Mouse (Mus musculus) embryonic facial prominence, embryonic 12.5 days (tissue): ENCODE results near the gene Srrm1. TPM values are rescaled to one million over a fixed set of nuclear protein-coding genes. Genes with fewer than 3 reads are reported as not detected.

Source experiments
- ATAC-seq: fragments of 200-750 bp; cut with Nextera tagmentation; 2 replicates; pipeline ENCODE4 v1.8.0; 2017; ENCODE audit not compliant: insufficient number of reproducible peaks, insufficient read depth, low FRiP score, low TSS enrichment
- H3K27ac ChIP-seq: fragments of 300-500 bp; sonication (generic); 2 replicates; pipeline ENCODE4 v1.5.1; 2016; ENCODE audit warnings: mild to moderate bottlenecking
- H3K27me3 ChIP-seq: fragments of 300-500 bp; sonication (generic); 2 replicates; pipeline ENCODE4 v1.6.1; 2016; ENCODE audit warnings: mild to moderate bottlenecking, moderate library complexity
- H3K36me3 ChIP-seq: fragments of 300-500 bp; sonication (generic); 2 replicates; pipeline ENCODE4 v1.6.1; 2016; ENCODE audit warnings: mild to moderate bottlenecking
- H3K4me1 ChIP-seq: fragments of 300-500 bp; sonication (generic); 2 replicates; pipeline ENCODE4 v1.6.1; 2016
- H3K4me2 ChIP-seq: fragments of 300-500 bp; sonication (generic); replicated peaks from 2 replicates; pipeline ENCODE4 v1.6.1; 2016; ENCODE audit warnings: mild to moderate bottlenecking, moderate library complexity
- H3K4me3 ChIP-seq: fragments of 300-500 bp; sonication (generic); 2 replicates; pipeline ENCODE4 v1.5.1; 2016; ENCODE audit warnings: mild to moderate bottlenecking
- H3K9ac ChIP-seq: fragments of 300-500 bp; sonication (generic); 2 replicates; pipeline ENCODE4 v1.6.1; 2016; ENCODE audit warnings: mild to moderate bottlenecking, moderate library complexity
- H3K9me3 ChIP-seq: fragments of 300-500 bp; sonication (generic); 2 replicates; pipeline ENCODE4 v1.6.1; 2016; ENCODE audit warnings: mild to moderate bottlenecking, moderate library complexity
- WGBS: fragments of 180-500 bp; shearing (Covaris S2); methylation state at CpG from one replicate; pipeline ENCODE4 v1.1.7; 2016; 5-methylcytosine and 5-hydroxymethylcytosine counted together
- polyA plus RNA-seq: library from polyadenylated mRNA; unstranded; fragments of >200 nt; fragmentation: Nextera tagmentation; extraction: Ambion mirVana; gene quantifications from 2 replicates; pipeline ENCODE4 v1.2.1, GENCODE M21; 2016

Srrm1 gene
- 257 and 276 TPM in 2 replicates for polyA plus RNA-seq

GRCm38 (mm10) chr4:135353066-135353793 is at the start of gene Srrm1:
Gene Srrm1 (minus strand): TSS chr4:135353321.
- ATAC-seq: peak; percentile 92
- Histone ChIP-seq H3K9me3 (no peaks in the 10 kb centered on the region), H3K36me3 (peaks cover 10% of the 10 kb centered on the region; the same call in 1 of the 2 replicates), H3K4me2 (peak within 1 kb of the TSS; percentile 86), H3K4me1 (peaks cover 17% of the 10 kb centered on the region), H3K27ac (peak within 1 kb of the TSS; percentile 95), H3K27me3 (no peaks in the 10 kb centered on the region), H3K9ac (peak within 1 kb of the TSS; percentile 98), H3K4me3 (peak within 1 kb of the TSS; percentile 97)
- WGBS: under 1% methylated on average over 69 of the region's 69 CpGs

DNA sequence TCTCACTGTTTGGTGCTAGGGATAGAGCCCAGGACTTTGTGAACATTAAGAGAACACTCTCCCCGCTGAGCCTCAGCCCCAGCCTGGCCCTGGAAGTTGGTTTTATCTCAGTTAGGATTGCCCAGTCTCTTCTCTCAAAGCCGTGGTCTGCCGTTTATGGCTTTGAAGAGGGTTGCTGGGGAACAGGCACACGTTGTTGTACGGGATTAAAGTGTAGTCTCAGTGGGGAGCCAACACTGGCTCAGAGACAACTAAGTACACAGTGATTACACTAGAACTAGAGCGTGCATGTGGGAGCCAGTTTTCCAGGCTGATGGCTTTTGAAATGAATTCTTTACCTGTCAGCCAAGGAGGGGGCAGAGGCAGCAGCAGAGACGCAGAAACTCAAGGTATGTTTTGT is 48.8 kb upstream of the Srrm1 start:
- Histone ChIP-seq H3K27me3 (peaks cover 37% of the 10 kb centered on the region), H3K4me2 (no peak overlapping the region), H3K9ac (no peak overlapping the region), H3K4me3 (no peak overlapping the region), H3K36me3 (no peaks in the 10 kb centered on the region), H3K9me3 (no peaks in the 10 kb centered on the region), H3K27ac (no peak overlapping the region), H3K4me1 (peaks cover 6% of the 10 kb centered on the region; the same call in 1 of the 2 replicates)
- WGBS: 36% methylated on average over 7 of the region's 7 CpGs
- ATAC-seq: no peak

DNA sequence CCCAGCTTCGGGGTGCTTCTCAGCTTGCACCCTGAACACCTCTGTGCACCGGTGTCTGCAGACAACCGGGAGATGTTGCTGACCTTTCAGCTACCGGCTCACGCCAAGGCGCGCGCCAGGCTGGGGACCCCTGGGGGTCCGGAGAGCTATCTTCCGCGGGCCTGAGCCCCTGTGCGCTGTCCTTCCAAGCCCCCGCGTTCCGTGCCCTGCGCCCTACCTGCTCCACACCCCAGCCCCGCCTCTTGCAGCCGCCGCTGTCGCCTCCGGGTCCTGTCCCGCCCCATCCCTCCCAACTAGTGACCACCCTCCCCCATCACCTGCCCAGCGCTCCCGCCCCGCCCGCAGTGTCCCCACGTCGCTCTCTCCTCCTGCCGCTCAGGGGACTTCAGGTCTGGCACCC is 44.9 kb upstream of the Srrm1 start, which contains the start of gene Ncmap:
TSS of gene Ncmap (minus strand) at position 237 of the 400 bp plus-strand sequence.
- Histone ChIP-seq H3K27ac (no peak within 1 kb of the TSS), H3K27me3 (peaks cover 52% of the 10 kb centered on the region)

GRCm38 (mm10) chr4:135397551-135397950 is 44.4 kb upstream of the Srrm1 start:
- peaks cover 4% of the 10 kb centered on the region; the same call in 1 of the 2 replicates for H3K9me3 ChIP-seq
- H3K4me3 ChIP-seq: peak overlapping the region; percentile 35
- peak overlapping the region; percentile 46; the same call in 1 of the 2 replicates for H3K9ac ChIP-seq
- H3K27me3 ChIP-seq: peaks cover 52% of the 10 kb centered on the region
- ATAC-seq: no peak
- peaks cover 6% of the 10 kb centered on the region; the same call in 1 of the 2 replicates for H3K4me1 ChIP-seq
- 3% methylated on average over 16 of the region's 16 CpGs for WGBS
- H3K4me2 ChIP-seq: peak overlapping the region; percentile 63
- no peaks in the 10 kb centered on the region for H3K36me3 ChIP-seq
- no peak overlapping the region for H3K27ac ChIP-seq

More for the DNA sequence above, 44.9 kb upstream of the Srrm1 start, which contains the start of gene Ncmap:
- Histone ChIP-seq H3K4me2 (peak within 1 kb of the TSS; percentile 63), H3K4me3 (peak within 1 kb of the TSS; percentile 35), H3K4me1 (peaks cover 6% of the 10 kb centered on the region; the same call in 1 of the 2 replicates), H3K9me3 (peaks cover under 1% of the 10 kb centered on the region; the same call in 1 of the 2 replicates), H3K36me3 (no peaks in the 10 kb centered on the region), H3K9ac (peak within 1 kb of the TSS; percentile 46)
- under 1% methylated on average over 29 of the region's 29 CpGs for WGBS
- no peak for ATAC-seq

GRCm38 (mm10) chr4:135396303-135396702 is 43.2 kb upstream of the Srrm1 start:
- Histone ChIP-seq H3K27ac (no peak overlapping the region), H3K9ac (no peak overlapping the region), H3K4me1 (peaks cover 6% of the 10 kb centered on the region), H3K9me3 (peaks cover 4% of the 10 kb centered on the region; the same call in 1 of the 2 replicates), H3K4me3 (no peak overlapping the region), H3K27me3 (peaks cover 52% of the 10 kb centered on the region), H3K36me3 (no peaks in the 10 kb centered on the region), H3K4me2 (no peak overlapping the region)
- no peak for ATAC-seq
- WGBS: 79% methylated on average over 5 of the region's 5 CpGs

GRCm38 (mm10) chr4:135395375-135395774 is 42.3 kb upstream of the Srrm1 start:
- H3K9ac ChIP-seq: no peak overlapping the region
- H3K9me3 ChIP-seq: peaks cover 4% of the 10 kb centered on the region; the same call in 1 of the 2 replicates
- no peak overlapping the region for H3K4me2 ChIP-seq
- peaks cover 6% of the 10 kb centered on the region for H3K4me1 ChIP-seq
- ATAC-seq: no peak
- no peak overlapping the region for H3K4me3 ChIP-seq
- H3K27ac ChIP-seq: no peak overlapping the region
- WGBS: 86% methylated on average over 4 of the region's 4 CpGs
- H3K36me3 ChIP-seq: no peaks in the 10 kb centered on the region
- peaks cover 44% of the 10 kb centered on the region for H3K27me3 ChIP-seq

DNA sequence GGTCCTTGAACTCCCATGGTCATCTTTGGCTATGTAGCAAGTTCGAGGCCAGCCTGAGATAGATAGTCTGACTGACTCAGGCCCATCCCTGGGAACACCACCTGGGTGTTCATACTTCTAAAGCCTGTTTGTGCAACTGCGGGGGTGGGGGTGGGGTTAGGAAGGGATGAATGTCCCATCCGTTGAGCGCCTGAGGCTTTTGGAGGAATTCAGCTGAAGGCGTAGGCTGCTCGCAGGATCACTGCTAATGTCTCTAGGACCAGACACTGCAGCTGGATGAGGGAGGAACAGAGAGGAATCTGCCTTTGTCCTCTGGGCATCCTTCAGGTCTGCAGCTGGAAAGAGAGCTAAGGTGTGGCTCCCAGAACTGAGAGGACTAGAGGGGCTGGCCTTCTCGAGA is 41.5 kb upstream of the Srrm1 start:
- peaks cover 4% of the 10 kb centered on the region; the same call in 1 of the 2 replicates for H3K9me3 ChIP-seq
- no peaks in the 10 kb centered on the region for H3K36me3 ChIP-seq
- peaks cover 42% of the 10 kb centered on the region for H3K27me3 ChIP-seq
- H3K27ac ChIP-seq: no peak overlapping the region
- H3K9ac ChIP-seq: no peak overlapping the region
- H3K4me3 ChIP-seq: no peak overlapping the region
- H3K4me2 ChIP-seq: no peak overlapping the region
- 70% methylated on average over 7 of the region's 7 CpGs for WGBS
- peaks cover 6% of the 10 kb centered on the region for H3K4me1 ChIP-seq
- no peak for ATAC-seq

GRCm38 (mm10) chr4:135393381-135393780 is 40.3 kb upstream of the Srrm1 start:
- no peak for ATAC-seq
- H3K27me3 ChIP-seq: peaks cover 30% of the 10 kb centered on the region
- peaks cover 6% of the 10 kb centered on the region for H3K4me1 ChIP-seq
- WGBS: 69% methylated on average over 6 of the region's 6 CpGs
- H3K36me3 ChIP-seq: no peaks in the 10 kb centered on the region
- peaks cover 4% of the 10 kb centered on the region; the same call in 1 of the 2 replicates for H3K9me3 ChIP-seq
- H3K27ac ChIP-seq: no peak overlapping the region
- no peak overlapping the region for H3K9ac ChIP-seq
- H3K4me3 ChIP-seq: no peak overlapping the region
- H3K4me2 ChIP-seq: no peak overlapping the region

DNA sequence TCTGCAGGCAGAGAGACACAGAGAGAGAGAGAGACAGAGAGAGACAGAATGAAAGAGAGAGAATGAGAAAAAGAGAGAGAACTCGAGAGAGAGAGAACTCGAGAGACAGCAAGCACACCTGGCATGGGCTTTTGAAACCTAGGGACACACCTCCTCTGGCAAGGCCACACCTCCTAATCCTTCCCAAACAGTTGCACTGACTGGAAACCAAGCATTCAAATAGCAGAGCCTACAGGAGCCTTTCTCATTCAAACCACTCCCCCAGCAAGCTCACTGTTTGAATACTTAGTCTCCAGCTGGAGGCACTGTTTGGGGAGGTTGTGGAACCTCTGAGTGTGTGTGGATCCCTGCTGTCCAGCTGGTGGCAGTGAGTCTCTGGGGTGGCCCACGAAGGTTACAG is 39.7 kb upstream of the Srrm1 start:
- H3K9ac ChIP-seq: no peak overlapping the region
- H3K4me1 ChIP-seq: peaks cover 5% of the 10 kb centered on the region
- H3K9me3 ChIP-seq: peaks cover 4% of the 10 kb centered on the region; the same call in 1 of the 2 replicates
- no peak overlapping the region for H3K4me3 ChIP-seq
- 80% methylated on average over 3 of the region's 3 CpGs for WGBS
- no peak overlapping the region for H3K4me2 ChIP-seq
- ATAC-seq: no peak
- H3K27me3 ChIP-seq: peaks cover 24% of the 10 kb centered on the region
- H3K36me3 ChIP-seq: no peaks in the 10 kb centered on the region
- H3K27ac ChIP-seq: no peak overlapping the region

- Histone ChIP-seq H3K9ac (no peak overlapping the region), H3K4me3 (no peak overlapping the region), H3K4me1 (no peaks in the 10 kb centered on the region; the same call in 1 of the 2 replicates), H3K27me3 (peaks cover 8% of the 10 kb centered on the region; the same call in 1 of the 2 replicates), H3K27ac (no peak overlapping the region), H3K9me3 (peaks cover 4% of the 10 kb centered on the region; the same call in 1 of the 2 replicates), H3K36me3 (no peaks in the 10 kb centered on the region), H3K4me2 (no peak overlapping the region)
- ATAC-seq: no peak
- WGBS: 76% methylated on average over 6 of the region's 6 CpGs
Measured at GRCm38 (mm10) chr4:135391014-135391413, 37.9 kb upstream of the Srrm1 start.

GRCm38 (mm10) chr4:135385614-135386013 is 32.5 kb upstream of the Srrm1 start:
- Histone ChIP-seq H3K4me3 (no peak overlapping the region), H3K27ac (no peak overlapping the region), H3K27me3 (peaks cover 4% of the 10 kb centered on the region; the same call in 1 of the 2 replicates), H3K9ac (no peak overlapping the region), H3K4me2 (no peak overlapping the region), H3K9me3 (no peaks in the 10 kb centered on the region), H3K36me3 (no peaks in the 10 kb centered on the region), H3K4me1 (no peaks in the 10 kb centered on the region)
- 41% methylated on average over 10 of the region's 10 CpGs for WGBS
- peak; percentile 43; the same call in 1 of the 2 replicates for ATAC-seq

DNA sequence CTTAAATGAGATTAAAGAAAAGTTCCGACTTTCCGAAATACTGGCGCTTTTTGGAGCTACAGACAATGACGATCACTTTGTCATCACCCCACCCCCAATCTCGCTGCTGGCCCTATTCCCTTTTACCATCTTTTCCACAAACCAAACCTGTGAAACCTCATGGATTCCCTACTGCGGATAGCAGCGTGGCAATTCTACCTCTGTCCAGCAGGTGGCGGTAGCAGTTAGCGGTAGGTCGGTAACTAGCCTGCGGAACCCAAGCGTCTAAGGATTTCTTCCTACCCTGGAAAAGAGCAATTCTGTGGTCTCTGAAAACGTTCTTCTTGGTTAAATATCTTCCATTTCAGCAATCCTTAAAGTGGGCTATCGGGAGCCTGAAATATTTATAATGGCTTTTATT is 29.2 kb upstream of the Srrm1 start:
- Histone ChIP-seq H3K9ac (no peak overlapping the region), H3K4me1 (no peaks in the 10 kb centered on the region), H3K27ac (no peak overlapping the region), H3K27me3 (peaks cover 7% of the 10 kb centered on the region; the same call in 1 of the 2 replicates), H3K9me3 (no peaks in the 10 kb centered on the region), H3K36me3 (no peaks in the 10 kb centered on the region), H3K4me2 (no peak overlapping the region), H3K4me3 (no peak overlapping the region)
- 5% methylated on average over 14 of the region's 14 CpGs for WGBS
- no peak for ATAC-seq
